Mouse (Mus musculus) erythroid progenitor cell, adult 5-6 weeks (primary cell): ENCODE measurements around the gene Pan3. TPM values are rescaled to one million over a fixed set of nuclear protein-coding genes. Genes with fewer than 3 reads are reported as not detected.

Experiments
- ATAC-seq: replicated peaks from 2 replicates; pipeline ENCODE4 v1.8.0; 2016; ENCODE audit warnings: moderate number of reproducible peaks, mild to moderate bottlenecking, moderate TSS enrichment, inconsistent platforms; ENCODE audit not compliant: poor library complexity, low FRiP score, severe bottlenecking
- total RNA-seq, 2 experiments: library from RNA; stranded (forward) in 1 of 2; stranded (reverse) in 1 of 2; fragments of 150-400 nt in 1 of 2; fragments of 186-747, 209-891 nt in 1 of 2; gene quantifications; 2 replicates each; pipeline versions ENCODE4 v1.2.3 to v1.2.4; 2015 to 2017; ENCODE audit warnings: low replicate concordance in 2 of 2

The Pan3 gene
- total RNA-seq, 2 experiments from 2014 or later, result 157 to 399 TPM

GRCm38 (mm10) chr5:147430361-147430935 lies 487 bp downstream of the Pan3 start:
- ATAC-seq, result peak; percentile 31

- ATAC-seq, result peak; percentile 23
These were observed 1.2 kb downstream of the Pan3 start for GRCm38 (mm10) chr5:147430936-147431839.

- ATAC-seq, result no peak
These were observed 3.0 kb downstream of the Pan3 start for GRCm38 (mm10) chr5:147432927-147433326.

DNA sequence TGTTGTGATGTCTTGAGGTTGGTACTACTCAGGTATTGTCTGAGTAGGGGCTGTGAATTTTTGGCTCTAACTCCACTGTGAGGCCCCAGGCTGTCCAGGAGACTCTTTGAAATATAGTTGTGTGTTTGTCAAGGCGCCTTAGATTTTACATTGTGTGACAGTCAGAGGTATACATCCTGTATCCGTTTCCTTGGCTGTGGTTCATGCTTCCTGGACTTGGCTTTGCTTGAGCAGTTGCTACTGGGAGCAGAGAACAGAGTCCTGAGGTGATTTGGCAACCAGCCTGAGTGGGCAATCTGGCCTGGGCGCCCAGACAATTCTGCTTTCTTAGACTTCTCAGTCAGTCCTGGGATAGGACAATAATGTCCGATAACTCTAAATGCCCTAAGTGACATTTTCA lies 5.3 kb downstream of the Pan3 start:
- no peak for ATAC-seq

GRCm38 (mm10) chr5:147435751-147436150 lies 5.8 kb downstream of the Pan3 start:
- ATAC-seq, result no peak

- ATAC-seq, result no peak
These were observed 6.5 kb downstream of the Pan3 start for GRCm38 (mm10) chr5:147436491-147436890.

- ATAC-seq, result no peak
These were observed 11.1 kb downstream of the Pan3 start for GRCm38 (mm10) chr5:147440996-147441507.

DNA sequence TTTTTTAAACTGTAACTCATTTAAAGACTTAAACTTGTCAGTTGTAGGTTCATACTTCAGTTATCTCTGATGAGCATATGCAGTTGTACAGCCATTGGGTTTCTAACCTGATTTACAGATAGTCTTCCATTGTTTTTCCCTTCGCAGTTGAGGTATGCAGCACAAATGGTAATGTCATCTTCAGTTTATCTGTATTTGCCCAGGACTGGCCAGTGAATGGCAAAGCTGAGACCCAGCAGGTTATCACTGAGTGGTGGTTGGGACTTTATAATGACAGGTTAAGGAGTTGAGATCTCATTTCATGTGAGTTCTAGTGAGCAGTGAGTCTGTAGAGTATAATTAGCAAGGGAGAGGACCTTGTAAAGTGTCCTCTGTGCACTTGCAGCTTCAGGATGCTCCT lies 12.0 kb downstream of the Pan3 start:
- no peak for ATAC-seq

- ATAC-seq, result no peak
These were observed 12.8 kb downstream of the Pan3 start for GRCm38 (mm10) chr5:147442741-147443140.

- ATAC-seq, result peak; percentile 82
These were observed 14.3 kb downstream of the Pan3 start for GRCm38 (mm10) chr5:147444298-147444697.

GRCm38 (mm10) chr5:147444757-147445156 lies 14.8 kb downstream of the Pan3 start:
- no peak for ATAC-seq

DNA sequence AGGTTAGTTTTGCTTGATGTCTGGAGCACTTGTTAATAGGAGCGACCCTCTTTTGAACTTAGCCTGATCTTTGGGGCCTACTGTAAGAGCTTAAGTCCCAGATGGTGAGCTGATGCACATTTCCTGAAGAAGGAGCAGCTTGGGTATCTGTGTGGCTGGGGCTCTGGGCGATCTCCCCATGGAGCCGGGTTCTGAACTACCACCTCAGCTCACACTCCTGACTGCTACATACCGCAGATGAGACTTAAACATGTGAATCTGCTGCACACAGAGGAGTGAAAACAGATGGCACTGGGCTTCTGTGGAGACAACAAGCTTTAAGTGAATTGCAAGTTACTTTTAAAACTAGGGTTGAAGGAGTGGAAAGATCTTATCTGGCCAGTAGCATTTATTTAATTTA lies 15.3 kb downstream of the Pan3 start:
- no peak for ATAC-seq

DNA sequence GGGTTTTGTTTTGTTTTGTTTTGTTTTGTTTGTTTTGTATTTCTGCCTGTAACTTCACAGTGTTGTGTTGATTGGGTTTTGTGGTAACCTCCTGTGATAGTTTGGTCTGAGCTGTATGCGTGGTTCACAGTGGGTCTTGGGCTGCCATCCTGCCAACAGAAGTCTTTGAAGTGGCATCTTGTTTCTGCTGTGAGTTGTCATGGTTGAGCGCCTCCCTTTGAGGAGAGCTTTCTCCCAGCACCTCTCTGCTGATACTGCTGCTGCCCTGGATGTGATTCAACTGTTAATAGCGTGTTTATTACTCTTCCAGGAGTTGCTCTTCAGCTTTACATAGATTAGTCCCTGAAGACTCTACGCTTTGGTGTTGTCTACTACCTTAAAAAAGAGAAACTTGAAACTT lies 18.6 kb downstream of the Pan3 start:
- no peak for ATAC-seq

GRCm38 (mm10) chr5:147448933-147449332 lies 19.0 kb downstream of the Pan3 start:
- no peak for ATAC-seq

DNA sequence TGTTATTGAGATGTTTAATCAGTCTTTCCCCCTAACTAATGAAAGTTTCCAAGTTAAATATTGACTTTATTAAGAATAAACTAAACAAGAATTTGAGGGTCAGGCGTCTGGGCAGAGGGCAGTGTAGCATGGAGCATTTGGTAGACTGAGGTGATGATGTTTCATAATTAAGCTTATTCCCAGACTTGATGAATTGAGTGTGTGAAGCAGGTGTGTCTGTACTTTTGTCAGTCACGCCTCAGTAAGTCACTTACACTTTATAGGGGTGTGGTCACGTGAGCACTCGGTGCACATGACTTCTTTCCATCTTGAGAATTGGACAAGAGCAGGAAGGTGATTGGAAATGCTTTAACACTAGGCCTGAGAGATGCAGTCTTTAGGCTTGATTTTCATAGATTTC lies 26.5 kb downstream of the Pan3 start:
- ATAC-seq, result no peak

GRCm38 (mm10) chr5:147459821-147460567 lies 30.0 kb downstream of the Pan3 start:
- no peak for ATAC-seq

DNA sequence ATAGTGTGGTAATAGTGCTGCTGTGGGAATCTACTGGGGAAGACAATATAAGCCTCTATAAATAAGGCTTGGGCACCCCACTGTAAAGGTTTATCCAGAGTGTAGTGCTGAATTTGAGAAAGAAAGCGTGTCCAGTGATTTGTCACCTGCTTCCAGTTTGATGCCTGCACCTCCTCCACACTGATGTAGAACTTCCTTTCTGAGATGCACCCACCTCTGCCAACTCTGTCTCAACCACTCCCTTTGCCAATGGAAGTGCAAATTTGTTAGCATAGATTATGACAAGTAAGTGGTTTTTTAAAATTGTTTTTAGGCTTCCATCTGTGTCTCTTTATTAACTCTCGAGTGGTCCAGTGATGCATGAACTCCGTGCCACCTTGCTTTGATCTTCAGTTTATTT lies 33.3 kb downstream of the Pan3 start:
- ATAC-seq, result no peak

DNA sequence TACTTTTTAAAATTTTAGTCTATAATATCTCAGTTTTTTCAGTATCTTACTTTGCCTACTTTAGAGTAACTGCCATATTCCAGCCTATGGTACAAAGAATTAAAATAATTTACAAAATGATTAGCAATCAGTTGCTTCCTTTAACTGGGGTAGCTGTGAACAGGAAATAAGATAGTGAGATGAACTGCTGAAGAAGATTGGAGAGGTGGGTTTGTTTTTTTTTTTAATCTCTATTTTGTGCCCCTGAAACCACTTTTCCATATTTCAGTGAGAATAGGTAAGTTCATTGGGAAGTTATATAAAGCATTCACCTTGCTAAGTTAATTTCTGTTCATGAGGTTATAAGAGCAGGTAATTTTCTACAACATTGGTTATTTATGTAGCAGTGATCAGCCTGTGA lies 36.4 kb downstream of the Pan3 start:
- ATAC-seq, result no peak

GRCm38 (mm10) chr5:147471163-147471562 lies 41.2 kb downstream of the Pan3 start:
- no peak for ATAC-seq

DNA sequence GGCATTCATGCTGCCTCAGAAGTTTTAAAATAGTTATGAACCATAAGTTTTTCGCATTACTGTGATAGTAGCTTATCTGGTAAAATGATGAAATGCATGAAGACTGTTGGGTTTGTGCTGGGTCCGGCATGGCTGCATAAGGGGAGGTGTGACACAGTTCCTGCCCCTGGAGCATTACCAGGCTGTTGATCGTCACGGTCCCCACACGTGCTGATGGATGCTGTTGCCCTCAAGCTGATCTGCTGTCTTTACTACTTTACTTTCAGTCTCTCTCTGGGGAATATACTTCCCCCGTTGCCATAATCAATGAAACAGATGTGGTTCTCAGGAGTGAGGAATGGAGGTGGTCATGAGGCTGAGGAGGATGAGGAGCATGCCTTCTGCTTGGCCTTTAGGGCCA lies 43.1 kb downstream of the Pan3 start:
- ATAC-seq, result no peak

- no peak for ATAC-seq
These were observed 43.9 kb downstream of the Pan3 start for GRCm38 (mm10) chr5:147473856-147474255.
